ENCODE assay signal across 24 mouse cellular contexts in genomic region chr9:26422897-26423823, GRCm38 (mm10).
DNase-seq lines count a peak whose midpoint lies in the region; ATAC-seq and TF ChIP-seq lines count a peak whose summit lies in the region.
"Had no signal": no experiment of that assay in that cellular context is flagged by ENCODE, and none has a peak within 500 bp of the region (broad histone marks: within the 10 kb centered on the region; RNA-seq: fewer than 3 reads in every experiment).

No protein-coding gene starts in this region.

- ATAC-seq in forebrain, postnatal 0 days = no peak; the same call in 1 of the 2 replicates
- no peak for ATAC-seq in forebrain, embryonic 15.5 days (replicated peaks)
- ATAC-seq in hindbrain, embryonic 14.5 days (ENCODE audit: low FRiP score) = peak; percentile 46; the same call in 1 of the 2 replicates
- ATAC-seq in neural tube, embryonic 13.5 days (ENCODE audit: low read depth) = peak; percentile 55; the same call in 1 of the 2 replicates
- no peak for ATAC-seq in kidney, embryonic 14.5 days (ENCODE audit: low FRiP score, low TSS enrichment)
- ATAC-seq: forebrain, embryonic 16.5 days had no signal

- no peaks in the 10 kb centered on the region for H3K27me3 ChIP-seq in forebrain, postnatal 0 days (ENCODE audit: insufficient read depth, low read length)
- no peaks in the 10 kb centered on the region for H3K27me3 ChIP-seq in forebrain, embryonic 15.5 days
- no peaks in the 10 kb centered on the region for H3K27me3 ChIP-seq in hindbrain, embryonic 14.5 days (ENCODE audit: control insufficient read depth, insufficient read depth, low read length)
- H3K27me3 ChIP-seq in neural tube, embryonic 13.5 days = no peaks in the 10 kb centered on the region
- no peaks in the 10 kb centered on the region for H3K27me3 ChIP-seq in kidney, embryonic 14.5 days (ENCODE audit: control insufficient read depth, insufficient read depth, low read length)
- H3K27me3 ChIP-seq: heart, embryonic 13.5 days; liver, embryonic 15.5 days had no signal

- no peak for TF ChIP-seq CTCF in forebrain, postnatal 0 days (IDR thresholded peaks at IDR 0.05; ENCODE audit: low read depth)

- H3K9me3 ChIP-seq in forebrain, postnatal 0 days (ENCODE audit: low read length) = no peaks in the 10 kb centered on the region
- no peaks in the 10 kb centered on the region for H3K9me3 ChIP-seq in forebrain, embryonic 15.5 days
- H3K9me3 ChIP-seq in hindbrain, embryonic 14.5 days (ENCODE audit: control insufficient read depth, low read length) = no peaks in the 10 kb centered on the region
- no peaks in the 10 kb centered on the region for H3K9me3 ChIP-seq in neural tube, embryonic 13.5 days
- H3K9me3 ChIP-seq in kidney, embryonic 14.5 days (ENCODE audit: control insufficient read depth, low read length) = no peaks in the 10 kb centered on the region
- H3K9me3 ChIP-seq: embryonic facial prominence, embryonic 10.5 days; heart, embryonic 13.5 days; limb, embryonic 10.5 days; liver, embryonic 15.5 days had no signal

- H3K4me2 ChIP-seq in forebrain, postnatal 0 days (ENCODE audit: low read depth) = no peak overlapping the region
- H3K4me2 ChIP-seq in forebrain, embryonic 15.5 days (replicated peaks) = no peak overlapping the region
- H3K4me2 ChIP-seq in hindbrain, embryonic 14.5 days (replicated peaks) = no peak overlapping the region
- H3K4me2 ChIP-seq in neural tube, embryonic 13.5 days = no peak overlapping the region
- no peak overlapping the region for H3K4me2 ChIP-seq in kidney, embryonic 14.5 days (replicated peaks; ENCODE audit: low read depth, low read length)
- H3K4me2 ChIP-seq: heart, embryonic 13.5 days; liver, embryonic 15.5 days; midbrain, embryonic 11.5 days had no signal

- no peak overlapping the region for H3K4me3 ChIP-seq in forebrain, postnatal 0 days (ENCODE audit: low read depth, low read length)
- H3K4me3 ChIP-seq in forebrain, embryonic 15.5 days = no peak overlapping the region
- H3K4me3 ChIP-seq in hindbrain, embryonic 14.5 days (replicated peaks; ENCODE audit: low read length) = no peak overlapping the region
- H3K4me3 ChIP-seq in neural tube, embryonic 13.5 days = no peak overlapping the region
- no peak overlapping the region for H3K4me3 ChIP-seq in kidney, embryonic 14.5 days (ENCODE audit: low read length)
- H3K4me3 ChIP-seq: embryonic facial prominence, embryonic 10.5 days; heart, embryonic 13.5 days; limb, embryonic 10.5 days; liver, embryonic 15.5 days had no signal

- H3K9ac ChIP-seq in forebrain, postnatal 0 days = no peak overlapping the region
- no peak overlapping the region for H3K9ac ChIP-seq in forebrain, embryonic 15.5 days (replicated peaks)
- H3K9ac ChIP-seq in hindbrain, embryonic 14.5 days = no peak overlapping the region
- H3K9ac ChIP-seq in neural tube, embryonic 13.5 days = no peak overlapping the region
- no peak overlapping the region for H3K9ac ChIP-seq in kidney, embryonic 14.5 days (ENCODE audit: low read depth, low read length)
- H3K9ac ChIP-seq: heart, embryonic 13.5 days; liver, embryonic 15.5 days had no signal

- H3K36me3 ChIP-seq in forebrain, postnatal 0 days (ENCODE audit: insufficient read depth) = no peaks in the 10 kb centered on the region
- no peaks in the 10 kb centered on the region for H3K36me3 ChIP-seq in forebrain, embryonic 15.5 days
- H3K36me3 ChIP-seq in hindbrain, embryonic 14.5 days (replicated peaks; ENCODE audit: control insufficient read depth, insufficient read depth) = no peaks in the 10 kb centered on the region
- no peaks in the 10 kb centered on the region for H3K36me3 ChIP-seq in neural tube, embryonic 13.5 days
- H3K36me3 ChIP-seq in kidney, embryonic 14.5 days (ENCODE audit: control insufficient read depth, insufficient read depth, low read length) = no peaks in the 10 kb centered on the region
- H3K36me3 ChIP-seq: embryonic facial prominence, embryonic 10.5 days; heart, embryonic 13.5 days; limb, embryonic 10.5 days; liver, embryonic 15.5 days had no signal

- H3K27ac ChIP-seq in forebrain, postnatal 0 days (ENCODE audit: low read depth, low read length) = no peak overlapping the region
- no peak overlapping the region for H3K27ac ChIP-seq in forebrain, embryonic 15.5 days (replicated peaks)
- H3K27ac ChIP-seq in hindbrain, embryonic 14.5 days = 0 out of 2 replicates have a peak overlapping the region, but pooled peaks have one; percentile 30
- peak overlapping the region; percentile 43 for H3K27ac ChIP-seq in neural tube, embryonic 13.5 days (replicated peaks)
- H3K27ac ChIP-seq in kidney, embryonic 14.5 days (ENCODE audit: low read depth, low read length) = no peak overlapping the region
- H3K27ac ChIP-seq: embryonic facial prominence, embryonic 10.5 days; heart, embryonic 13.5 days; limb, embryonic 10.5 days; liver, embryonic 15.5 days; macrophage had no signal

- no peaks in the 10 kb centered on the region for H3K4me1 ChIP-seq in forebrain, postnatal 0 days (ENCODE audit: insufficient read depth)
- peaks cover 6% of the 10 kb centered on the region; the same call in 1 of the 2 replicates for H3K4me1 ChIP-seq in forebrain, embryonic 15.5 days
- H3K4me1 ChIP-seq in hindbrain, embryonic 14.5 days (replicated peaks; ENCODE audit: control insufficient read depth, insufficient read depth, low read length) = peaks cover 11% of the 10 kb centered on the region; the same call in 1 of the 2 replicates
- peaks cover 12% of the 10 kb centered on the region for H3K4me1 ChIP-seq in neural tube, embryonic 13.5 days (replicated peaks)
- H3K4me1 ChIP-seq in kidney, embryonic 14.5 days (ENCODE audit: control insufficient read depth, insufficient read depth, low read length) = no peaks in the 10 kb centered on the region
- H3K4me1 ChIP-seq: heart, embryonic 13.5 days; limb, embryonic 10.5 days; liver, embryonic 15.5 days had no signal

- WGBS in forebrain, postnatal 0 days = 49% methylated on average over 11 of the region's 11 CpGs
- 61% methylated on average over 11 of the region's 11 CpGs for WGBS in forebrain, embryonic 15.5 days
- 39% methylated on average over 11 of the region's 11 CpGs for WGBS in hindbrain, embryonic 14.5 days
- WGBS in neural tube, embryonic 13.5 days = 24% methylated on average over 11 of the region's 11 CpGs
- WGBS in kidney, embryonic 14.5 days = 34% methylated on average over 11 of the region's 11 CpGs

- peak; percentile 5 for DNase-seq in forebrain, postnatal 0 days
- DNase-seq in brain, adult 2 months (ENCODE audit: low read depth, low spot score) = peak; percentile 15
- no peak for DNase-seq in hindbrain, embryonic 14.5 days (ENCODE audit: low spot score)
- DNase-seq in adrenal gland, adult 8-10 months = no peak
- DNase-seq: cerebellum, adult 11-12 months; cerebellum, postnatal 25 days; gastrocnemius, postnatal 25 days; heart, adult 18-20 months; heart, postnatal 14 days; kidney, adult 18-20 months; kidney, postnatal 10 days; liver; thymus, adult 18-20 months; thymus, postnatal 4 days had no signal

Comparison
In these comparisons a context has a peak if more than half of its experiments do, and no peak if none do; other contexts are left out.
1. ATAC-seq: peak in hindbrain, embryonic 14.5 days (single experiment) and neural tube, embryonic 13.5 days (single experiment); none in forebrain, postnatal 0 days (single experiment), forebrain, embryonic 15.5 days (single experiment) and kidney, embryonic 14.5 days (single experiment).
2. DNase-seq: peak in forebrain, postnatal 0 days (single experiment) and brain, adult 2 months (single experiment); none in hindbrain, embryonic 14.5 days (single experiment) and adrenal gland, adult 8-10 months (single experiment).
3. H3K27ac ChIP-seq: peak in hindbrain, embryonic 14.5 days (single experiment) and neural tube, embryonic 13.5 days (single experiment); none in forebrain, postnatal 0 days (single experiment), forebrain, embryonic 15.5 days (single experiment) and kidney, embryonic 14.5 days (single experiment).